Mouse (Mus musculus) liver, adult 2 months (tissue): ENCODE measurements around the gene Sapcd1.

Experiments used
- CTCF ChIP-seq: fragments of 200-500 bp; IDR thresholded peaks from 2 replicates; pipeline ENCODE4 v1.5.1; 2011; ENCODE audit warnings: low read depth, low read length, control low read depth
- POLR2A ChIP-seq: fragments of 200-500 bp; IDR thresholded peaks from 2 replicates; pipeline ENCODE4 v1.6.1; 2011; ENCODE audit warnings: low read length, control low read depth; ENCODE audit not compliant: insufficient read depth; ENCODE audit errors: extremely low read depth

DNA sequence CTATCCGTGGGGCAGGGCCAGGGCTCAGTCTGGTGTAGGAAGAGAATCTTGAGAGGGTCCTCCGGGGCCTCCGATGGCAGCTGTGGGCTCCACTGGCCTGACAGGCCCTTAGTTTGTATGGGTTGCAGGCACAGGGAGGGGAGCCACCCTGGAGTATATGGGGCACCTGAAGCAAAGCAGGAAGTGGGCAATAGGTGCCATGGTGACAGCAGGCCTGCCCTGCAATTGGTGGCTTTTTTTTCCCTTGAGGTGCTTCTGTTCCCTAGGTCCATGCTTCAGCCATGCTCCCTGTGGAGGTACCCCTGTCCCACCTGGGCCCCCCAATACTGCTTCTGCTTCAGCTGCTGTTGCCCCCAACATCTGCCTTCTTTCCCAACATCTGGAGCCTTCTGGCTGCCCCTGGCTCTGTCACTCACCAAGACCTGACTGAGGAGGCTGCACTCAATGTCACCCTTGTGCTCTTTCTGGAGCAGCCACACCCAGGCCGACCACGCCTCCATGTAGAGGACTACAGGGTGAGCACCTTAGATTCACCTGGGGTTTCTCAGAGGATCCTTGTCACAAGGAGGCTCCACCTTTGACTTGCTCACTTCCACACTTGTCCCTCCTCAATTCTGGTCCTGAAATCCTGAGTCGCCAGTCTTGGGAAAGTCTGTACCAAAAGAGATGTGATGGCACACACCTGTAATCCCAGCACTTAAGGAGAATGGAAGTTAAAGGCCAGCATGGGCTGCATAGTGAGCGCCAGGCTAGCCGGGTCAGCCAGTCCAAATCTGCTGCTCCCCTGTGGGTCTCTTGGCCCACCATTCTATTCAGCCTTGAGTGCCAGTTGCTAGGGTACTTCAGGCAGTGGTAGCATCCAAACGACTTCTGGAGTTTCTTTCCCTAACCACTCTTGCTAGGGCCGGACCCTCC lies 10.8 kb downstream of the Sapcd1 start:
- TF ChIP-seq CTCF, result no peak
- TF ChIP-seq POLR2A, result no peak
